Mouse (Mus musculus) erythroblast, embryonic 14.5 days (primary cell): ENCODE results near the gene Rpl14. TPM values are rescaled to one million over a fixed set of nuclear protein-coding genes. Genes with fewer than 3 reads are reported as not detected.
A peak's percentile ranks its signal among the peaks of the same experiment; 100 is the strongest.
"Not testable (repeated sequence)": the region's sequence is repeated elsewhere in the genome, so short reads cannot be mapped to it uniquely, and the experiment has no call there.

ENCODE experiments used
- H3K27me3 ChIP-seq: 2 replicates; pipeline ENCODE4 v1.6.1; 2012; ENCODE audit warnings: inconsistent platforms; ENCODE audit not compliant: control insufficient read depth
- H3K36me3 ChIP-seq: 2 replicates; pipeline ENCODE4 v1.6.1; 2012; ENCODE audit warnings: mild to moderate bottlenecking, inconsistent platforms; ENCODE audit not compliant: control insufficient read depth
- H3K4me1 ChIP-seq: 2 replicates; pipeline ENCODE4 v1.6.1; 2012; ENCODE audit warnings: inconsistent platforms; ENCODE audit not compliant: control insufficient read depth
- H3K4me3 ChIP-seq: replicated peaks from 2 replicates; pipeline ENCODE3; 2012; ENCODE audit warnings: moderate library complexity, mild to moderate bottlenecking, inconsistent platforms
- H3K9me3 ChIP-seq: 2 replicates; pipeline ENCODE4 v1.6.1; 2012; ENCODE audit warnings: low read length, inconsistent platforms, mixed read lengths; ENCODE audit not compliant: control insufficient read depth
- GATA1 ChIP-seq: IDR thresholded peaks from 2 replicates; pipeline ENCODE4 v1.6.1; 2012; ENCODE audit warnings: low read length, inconsistent platforms, mixed read lengths
- TAL1 ChIP-seq: IDR thresholded peaks from 3 replicates; pipeline ENCODE4 v1.6.1; 2012; ENCODE audit warnings: low read length, inconsistent platforms, mixed read lengths
- polyA plus RNA-seq: library from polyadenylated mRNA; stranded (reverse); fragments of >175 nt; gene quantifications from 2 replicates; pipeline ENCODE4 v1.2.3, GENCODE M21; 2012

Rpl14 gene
- polyA plus RNA-seq, result 124 and 135 TPM in 2 replicates

- H3K4me3 ChIP-seq, result peak within 1 kb of the TSS; percentile 100
- no peaks in the 10 kb centered on the region for H3K27me3 ChIP-seq
- H3K9me3 ChIP-seq, result peaks cover 17% of the 10 kb centered on the region
- peaks cover 75% of the 10 kb centered on the region for H3K4me1 ChIP-seq
- no peak for TF ChIP-seq GATA1
- TF ChIP-seq TAL1, result no peak
- peaks cover 44% of the 10 kb centered on the region for H3K36me3 ChIP-seq
Measured at GRCm38 (mm10) chr9:120570741-120571592, at the start of gene Rpl14. Gene Rpl14 (plus strand): TSS chr9:120571444.

GRCm38 (mm10) chr9:120527270-120527669, 44.0 kb upstream of the Rpl14 start:
- no peak for TF ChIP-seq GATA1
- no peak for TF ChIP-seq TAL1
- Histone ChIP-seq H3K36me3 (no peaks in the 10 kb centered on the region), H3K4me1 (peaks cover 3% of the 10 kb centered on the region), H3K27me3 (no peaks in the 10 kb centered on the region), H3K4me3 (no peak overlapping the region), H3K9me3 (no peaks in the 10 kb centered on the region)

- Histone ChIP-seq H3K4me3 (no peak overlapping the region), H3K4me1 (peaks cover 3% of the 10 kb centered on the region), H3K27me3 (no peaks in the 10 kb centered on the region), H3K36me3 (no peaks in the 10 kb centered on the region), H3K9me3 (no peaks in the 10 kb centered on the region; the same call in 1 of the 2 replicates)
- TF ChIP-seq GATA1 (no peak), TAL1 (no peak)
Measured at GRCm38 (mm10) chr9:120527919-120528318, 43.3 kb upstream of the Rpl14 start.

- peaks cover 3% of the 10 kb centered on the region for H3K4me1 ChIP-seq
- TF ChIP-seq TAL1 (no peak), GATA1 (no peak)
- H3K27me3 ChIP-seq, result no peaks in the 10 kb centered on the region
- H3K36me3 ChIP-seq, result no peaks in the 10 kb centered on the region
- no peak overlapping the region for H3K4me3 ChIP-seq
- peaks cover 2% of the 10 kb centered on the region; the same call in 1 of the 2 replicates for H3K9me3 ChIP-seq
Measured at GRCm38 (mm10) chr9:120528815-120529510, 42.3 kb upstream of the Rpl14 start.

GRCm38 (mm10) chr9:120530471-120530870, 40.8 kb upstream of the Rpl14 start:
- peaks cover 3% of the 10 kb centered on the region for H3K4me1 ChIP-seq
- H3K9me3 ChIP-seq, result peaks cover 2% of the 10 kb centered on the region; the same call in 1 of the 2 replicates
- H3K27me3 ChIP-seq, result no peaks in the 10 kb centered on the region
- H3K36me3 ChIP-seq, result no peaks in the 10 kb centered on the region
- H3K4me3 ChIP-seq, result no peak overlapping the region
- TF ChIP-seq GATA1 (no peak), TAL1 (no peak)

GRCm38 (mm10) chr9:120532062-120532461, 39.2 kb upstream of the Rpl14 start:
- no peak overlapping the region for H3K4me3 ChIP-seq
- no peaks in the 10 kb centered on the region; the same call in 1 of the 2 replicates for H3K27me3 ChIP-seq
- peaks cover 2% of the 10 kb centered on the region; the same call in 1 of the 2 replicates for H3K9me3 ChIP-seq
- TF ChIP-seq TAL1, result no peak
- no peak for TF ChIP-seq GATA1
- no peaks in the 10 kb centered on the region for H3K36me3 ChIP-seq
- peaks cover 3% of the 10 kb centered on the region for H3K4me1 ChIP-seq

- Histone ChIP-seq H3K4me3 (no peak overlapping the region), H3K27me3 (no peaks in the 10 kb centered on the region; the same call in 1 of the 2 replicates), H3K9me3 (peaks cover 2% of the 10 kb centered on the region; the same call in 1 of the 2 replicates), H3K36me3 (no peaks in the 10 kb centered on the region), H3K4me1 (no peaks in the 10 kb centered on the region)
- TF ChIP-seq GATA1, result no peak
- TF ChIP-seq TAL1, result no peak
Measured at GRCm38 (mm10) chr9:120532691-120533090, 38.6 kb upstream of the Rpl14 start.

GRCm38 (mm10) chr9:120533446-120533950, 37.7 kb upstream of the Rpl14 start:
- not testable (repeated sequence) for H3K4me1 ChIP-seq, H3K27me3 ChIP-seq, H3K9me3 ChIP-seq, H3K4me3 ChIP-seq, H3K36me3 ChIP-seq

GRCm38 (mm10) chr9:120539662-120540251, 31.5 kb upstream of the Rpl14 start, which contains the start of gene Entpd3:
Gene Entpd3 (plus strand): TSS chr9:120539818.
- TF ChIP-seq GATA1 (no peak), TAL1 (no peak)
- H3K27me3 ChIP-seq, result peaks cover 41% of the 10 kb centered on the region

More at GRCm38 (mm10) chr9:120539662-120540251, 31.5 kb upstream of the Rpl14 start, which contains the start of gene Entpd3:
- Histone ChIP-seq H3K9me3 (no peaks in the 10 kb centered on the region), H3K4me1 (peaks cover 3% of the 10 kb centered on the region), H3K4me3 (peak within 1 kb of the TSS; percentile 8), H3K36me3 (no peaks in the 10 kb centered on the region)
